Mouse (Mus musculus) adrenal gland, adult 2 months (tissue): Measurements from ENCODE around the gene Spag7. TPM values are rescaled to one million over a fixed set of nuclear protein-coding genes. Genes with fewer than 3 reads are reported as not detected.

Source experiments
- DNase-seq: peaks from one replicate; pipeline ENCODE4 v3.0.0; 2021
- microRNA-seq, 2 experiments: library from miRNA; unstranded; fragments of <30 nt; microRNA quantifications; one replicate each; pipeline ENCODE4 v1.2.0; 2021
- polyA plus RNA-seq: library from polyadenylated mRNA; depleted of rRNA; stranded (reverse); fragments of >200 nt; gene quantifications from 2 replicates; pipeline ENCODE4 v1.2.3, GENCODE M21; 2012; rRNA removed
- total RNA-seq, 2 experiments: library from RNA; stranded (reverse); gene quantifications; 2 replicates each; pipeline ENCODE4 v1.2.3; 2021

The Spag7 gene
- total and polyA plus RNA-seq, 3 experiments = 16.0 to 85.9 (median 83.5) TPM

DNA sequence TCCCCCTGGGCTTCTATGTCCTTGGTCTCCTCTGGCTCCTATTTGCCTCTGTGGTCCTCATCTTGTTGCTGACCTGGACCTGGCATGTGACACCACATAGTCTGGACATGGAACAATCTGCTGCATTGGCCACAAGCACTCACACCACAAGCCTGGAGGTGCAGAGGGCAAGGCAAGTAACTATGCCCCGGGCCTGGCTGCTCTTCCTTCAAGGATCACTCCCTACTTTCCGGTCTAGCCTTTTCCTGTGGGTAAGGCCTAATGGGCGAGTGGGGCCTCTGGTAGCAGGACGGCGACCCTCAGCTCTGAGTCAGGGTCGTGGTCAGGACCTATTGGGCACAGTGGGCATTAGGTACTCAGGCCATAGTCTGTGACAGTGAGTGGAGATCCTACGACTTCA lies 28.0 kb downstream of the Spag7 start:
- no peak for DNase-seq

DNA sequence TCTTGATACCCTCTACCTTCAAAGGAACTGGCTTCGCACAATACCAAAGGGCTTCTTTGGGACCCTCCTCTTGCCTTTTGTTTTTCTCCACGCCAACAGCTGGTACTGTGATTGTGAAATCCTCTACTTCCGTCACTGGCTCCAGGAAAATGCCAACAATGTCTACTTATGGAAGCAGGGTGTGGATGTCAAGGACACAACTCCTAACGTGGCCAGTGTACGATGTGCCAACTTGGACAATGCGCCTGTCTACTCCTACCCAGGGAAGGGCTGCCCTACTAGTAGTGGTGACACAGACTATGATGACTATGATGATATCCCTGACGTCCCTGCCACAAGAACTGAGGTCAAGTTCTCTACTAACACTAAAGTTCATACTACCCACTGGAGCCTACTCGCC lies 29.2 kb downstream of the Spag7 start:
- DNase-seq = peak; percentile 63

DNA sequence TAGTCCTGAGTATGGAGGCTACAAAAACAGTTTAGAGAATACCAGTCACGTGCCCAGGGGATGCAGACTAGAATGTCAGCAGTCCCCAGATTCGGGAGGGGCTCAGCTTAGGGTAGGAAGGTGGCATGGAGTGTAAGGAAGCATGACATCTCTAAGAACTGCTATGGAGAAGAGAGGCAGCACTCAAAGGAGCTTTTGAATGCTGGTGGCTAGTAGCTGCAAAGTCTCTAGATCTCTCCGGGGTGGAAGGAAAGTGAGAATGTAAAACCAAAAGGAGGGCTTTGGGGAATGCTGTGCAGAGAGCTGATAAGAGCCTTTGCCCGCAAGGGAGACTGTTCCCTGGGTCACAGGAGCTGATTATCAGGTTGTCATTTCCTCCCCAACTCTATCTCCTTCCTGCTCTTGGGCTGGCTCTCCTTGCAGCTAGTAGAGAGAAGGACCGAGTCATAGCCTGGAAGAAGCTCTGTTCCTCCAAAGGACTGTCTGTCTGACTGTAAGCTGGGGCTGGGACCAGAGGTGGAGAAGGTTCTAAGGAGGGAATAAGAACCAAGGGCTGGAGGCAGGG lies 30.4 kb downstream of the Spag7 start, which contains the start of gene Gp1ba:
Gp1ba (plus strand) TSS at position 409 of the 565 bp plus-strand sequence.
- DNase-seq = no peak

DNA sequence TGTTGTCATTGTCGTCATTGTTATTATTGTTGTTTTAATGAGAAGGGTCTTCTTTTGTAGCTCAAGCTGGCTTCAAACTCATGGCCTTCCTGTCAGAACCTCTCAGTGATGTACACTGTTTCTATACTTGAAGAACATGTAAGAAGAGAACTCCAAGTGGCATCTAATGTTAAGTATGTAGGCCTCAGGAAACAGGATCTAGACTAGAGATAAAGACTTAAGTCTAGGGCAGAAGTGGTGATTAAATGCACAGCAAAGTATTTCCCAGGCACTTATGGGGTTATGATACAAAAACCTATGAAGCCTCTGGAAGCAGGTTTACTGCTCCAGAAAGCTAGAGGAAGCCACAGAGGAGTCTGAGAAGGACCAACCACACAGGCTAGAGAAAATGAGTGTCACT lies 30.9 kb downstream of the Spag7 start:
- no peak for DNase-seq

DNA sequence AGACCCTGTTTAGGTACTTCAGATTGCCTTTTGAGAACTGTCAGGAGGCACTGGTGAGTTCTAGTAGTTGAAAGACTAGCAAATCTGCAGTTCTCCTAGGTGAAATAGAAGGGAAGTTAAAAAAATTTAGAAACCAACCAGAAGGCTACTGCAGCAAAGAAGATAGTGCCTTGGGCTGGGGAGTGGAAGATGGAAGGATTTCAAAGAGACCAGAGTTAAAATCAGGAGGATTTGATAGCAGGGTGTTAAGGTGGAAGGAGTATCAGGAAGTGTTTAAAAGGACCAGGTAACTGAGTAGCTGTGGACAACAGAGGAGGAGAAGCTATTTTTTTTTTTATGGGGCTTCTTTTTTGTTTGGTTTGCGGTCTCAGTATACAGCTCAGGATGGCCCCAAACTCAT lies 31.5 kb downstream of the Spag7 start:
- no peak for DNase-seq

DNA sequence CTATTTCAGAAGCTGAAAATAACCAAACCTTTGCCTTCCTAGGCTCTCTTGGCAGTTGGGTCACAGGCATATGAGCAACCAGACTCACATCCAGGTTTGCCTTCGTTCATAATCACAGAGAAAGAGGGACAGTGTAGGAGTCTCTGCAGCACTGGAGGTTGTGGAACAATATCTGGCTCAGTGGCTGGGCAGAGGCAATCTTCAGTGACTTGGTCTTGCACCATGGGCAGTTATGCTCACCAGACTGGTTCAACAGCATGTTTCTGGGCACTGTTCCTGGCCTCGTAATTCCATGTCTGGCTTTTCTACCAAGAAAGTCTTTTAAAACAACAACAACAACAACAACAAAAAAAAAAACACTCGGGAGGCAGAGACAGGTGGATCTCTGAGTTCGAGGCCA lies 33.6 kb downstream of the Spag7 start:
- no peak for DNase-seq

DNA sequence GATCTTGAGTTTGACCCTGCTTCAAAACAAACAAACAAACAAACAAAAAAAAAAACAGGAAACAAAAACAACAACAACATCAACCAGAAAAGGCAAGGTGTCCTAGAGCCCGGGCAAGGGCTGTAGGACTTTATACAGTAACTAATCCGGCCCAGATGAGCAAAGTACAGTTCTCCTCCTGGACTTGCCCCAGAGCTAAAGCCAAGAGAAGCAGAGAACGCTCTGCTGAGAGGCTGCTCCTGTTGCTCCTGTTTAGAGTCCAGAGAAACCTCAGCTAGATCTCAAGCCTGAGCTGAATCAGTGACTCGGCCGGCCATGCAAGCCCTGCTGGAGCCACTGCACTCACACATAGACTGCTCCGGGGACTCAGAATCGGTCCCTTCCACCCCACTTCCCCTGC lies 39.1 kb downstream of the Spag7 start:
- DNase-seq = no peak

DNA sequence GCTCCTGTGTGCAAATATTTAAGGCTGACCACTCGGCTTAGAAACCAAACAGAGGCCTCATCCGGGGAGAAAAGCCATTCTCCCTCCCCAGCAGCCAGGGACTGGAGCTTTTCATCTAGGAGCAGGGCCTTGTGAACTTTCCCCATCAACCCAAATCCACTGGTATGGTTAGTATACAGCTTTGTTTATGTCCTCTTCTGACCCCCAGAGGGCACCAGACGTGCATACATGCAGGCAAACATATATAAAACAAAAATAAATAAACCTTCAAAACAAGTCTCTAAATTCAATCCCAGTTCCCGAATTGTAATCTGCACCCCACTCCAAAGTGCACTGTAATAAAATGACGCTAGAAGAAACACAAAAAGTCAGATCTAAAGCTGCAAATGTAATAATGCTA lies 39.7 kb downstream of the Spag7 start:
- no peak for DNase-seq

DNA sequence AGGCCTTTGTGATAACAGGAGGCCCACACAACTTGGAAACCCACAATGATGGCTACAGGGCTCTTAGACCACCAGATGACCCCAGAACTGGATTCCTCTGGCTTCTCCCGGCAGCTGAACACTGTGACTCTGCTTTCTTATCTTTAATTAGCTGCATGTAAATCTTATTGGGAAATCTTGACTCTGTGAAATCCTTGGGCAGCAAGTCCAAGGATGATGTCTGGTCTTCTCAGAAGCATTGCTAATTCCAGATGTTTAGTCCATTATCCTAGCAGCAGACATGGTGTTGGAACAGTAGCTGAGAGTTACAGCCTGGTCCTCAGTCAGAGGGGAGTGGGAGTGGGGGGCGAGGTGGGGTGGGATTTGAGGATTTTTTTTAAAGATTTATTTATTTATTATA lies 40.8 kb downstream of the Spag7 start:
- DNase-seq = no peak

DNA sequence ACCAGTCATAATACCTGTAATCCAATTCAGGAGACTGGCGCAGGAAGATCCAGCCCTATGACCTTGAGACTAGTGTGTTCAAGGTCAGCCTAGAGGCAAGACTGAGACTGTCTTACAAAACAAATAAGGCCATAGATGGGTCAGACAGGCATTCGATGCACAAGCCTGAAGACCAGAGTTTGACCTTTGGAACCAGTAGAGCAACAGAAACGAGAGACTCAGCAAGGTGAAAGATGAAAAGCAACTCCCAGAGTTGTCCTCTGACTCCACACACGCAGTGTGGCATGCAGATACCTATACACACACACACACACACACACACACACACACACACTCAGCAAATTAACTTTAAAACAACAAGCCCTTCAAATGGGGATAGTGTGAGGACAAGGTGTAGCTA lies 42.3 kb downstream of the Spag7 start:
- DNase-seq = no peak

DNA sequence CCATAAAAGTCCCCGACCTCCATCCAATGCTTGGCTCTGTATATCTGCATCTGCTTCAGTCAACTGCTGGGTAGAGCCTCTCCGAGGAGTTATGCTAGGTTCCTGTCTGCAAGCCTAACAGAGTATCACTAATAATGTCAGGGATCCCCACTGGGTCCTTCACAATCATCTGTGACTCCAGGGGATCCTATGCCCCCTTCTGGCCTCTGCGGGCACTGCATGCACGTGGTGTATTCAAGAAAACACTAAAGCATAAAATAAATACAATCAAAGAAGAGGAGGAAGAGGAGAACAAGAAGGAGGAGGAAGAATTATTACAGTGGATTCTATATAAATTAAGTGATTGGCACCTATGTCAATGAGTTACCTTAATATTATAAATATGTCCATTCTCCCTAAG lies 43.7 kb downstream of the Spag7 start:
- DNase-seq = no peak

DNA sequence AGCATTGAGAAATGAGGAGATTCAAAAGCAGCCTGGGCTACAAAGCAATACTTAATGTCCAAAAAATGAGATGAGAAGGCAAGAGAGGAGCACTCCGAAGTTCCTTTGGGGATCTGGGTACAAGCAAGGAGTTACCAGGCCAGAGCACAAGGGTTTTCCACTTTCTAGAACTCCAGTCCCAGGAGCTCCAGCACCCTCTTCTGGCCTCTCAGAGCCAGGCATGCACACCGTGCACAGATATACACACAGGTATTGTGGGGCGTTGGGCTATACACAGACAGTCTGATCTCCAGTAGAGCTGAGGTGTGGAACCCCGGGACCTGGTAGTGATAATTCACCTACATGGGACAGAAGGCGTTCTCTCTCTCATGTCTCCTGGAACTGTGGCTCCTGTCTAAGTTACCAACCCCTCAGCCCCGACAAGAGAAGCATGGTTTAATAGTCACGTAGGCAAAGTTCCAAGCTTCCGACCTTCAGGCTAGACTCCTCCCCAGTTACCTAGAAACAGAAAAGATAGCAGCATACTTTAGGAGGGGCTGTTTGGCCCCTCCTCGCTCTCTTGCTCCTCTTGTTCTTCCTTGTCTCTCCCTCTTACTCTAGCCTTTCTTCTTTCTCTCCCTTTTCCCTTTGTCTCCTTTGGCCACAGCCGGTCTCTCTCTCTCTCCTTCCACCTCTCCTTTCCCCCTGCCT lies 46.0 kb downstream of the Spag7 start:
- peak; percentile 51 for DNase-seq

DNA sequence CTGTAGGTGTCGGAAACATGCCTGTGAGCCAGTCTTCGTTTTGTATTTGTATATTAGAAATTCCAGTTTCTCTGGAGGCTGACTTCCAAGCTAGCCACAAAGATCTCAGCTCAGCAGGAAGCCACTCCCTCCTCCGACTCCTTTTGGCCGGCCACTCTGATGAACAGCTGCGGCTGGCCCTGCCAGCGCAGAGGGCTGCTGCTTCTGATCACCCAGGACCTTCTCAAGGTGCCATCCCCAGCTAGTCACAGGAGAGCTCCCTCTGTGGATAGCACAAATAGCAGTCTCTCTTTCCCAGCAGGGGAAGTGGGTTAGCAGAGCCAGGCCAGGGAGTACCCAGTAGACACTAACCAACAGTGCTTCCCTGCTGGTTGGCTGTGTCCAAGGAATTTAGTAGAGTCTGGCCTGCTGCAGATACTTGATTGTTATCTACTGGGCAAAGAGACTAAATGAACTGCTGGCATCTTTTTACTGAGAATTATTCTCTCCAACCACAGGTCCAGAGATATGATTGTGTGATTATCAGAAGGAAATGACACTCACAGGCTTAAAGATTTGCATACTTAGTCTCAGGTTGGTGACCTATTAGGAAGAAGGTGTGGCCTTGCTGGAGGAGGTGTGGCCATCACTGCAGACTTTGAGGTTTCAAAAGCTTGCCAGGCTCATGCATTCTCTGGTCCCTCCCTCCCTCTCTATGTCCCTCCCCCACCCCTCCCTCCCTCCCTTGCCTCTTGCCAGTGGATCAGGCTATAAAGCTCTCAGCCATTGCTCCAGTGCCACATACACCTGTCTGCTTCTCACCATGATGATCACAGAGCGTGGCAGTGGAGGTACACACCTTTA lies 47.0 kb downstream of the Spag7 start:
- no peak for DNase-seq

DNA sequence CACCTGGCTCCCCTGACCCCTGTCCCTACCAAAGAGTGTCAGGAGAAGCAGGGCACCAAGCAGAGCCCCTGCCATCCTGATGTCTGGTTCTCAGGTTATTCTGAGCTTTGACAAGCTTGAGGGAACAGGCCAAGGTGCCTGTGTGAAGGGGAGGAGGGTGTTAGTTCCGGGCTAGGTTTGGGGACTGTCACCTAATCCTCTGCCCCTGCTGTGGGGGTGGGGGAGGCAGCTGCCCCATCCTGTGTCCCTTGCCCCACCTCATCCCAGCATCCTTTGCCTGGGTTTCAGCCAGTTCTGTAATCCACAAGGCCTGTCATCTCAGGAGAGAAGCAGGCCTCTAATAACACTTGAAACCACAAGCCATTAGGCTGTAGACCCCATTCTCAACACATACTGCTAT lies 50.1 kb downstream of the Spag7 start, which contains the start of gene Chrne:
Chrne (minus strand) TSS at position 116 of the 400 bp plus-strand sequence.
- DNase-seq = no peak

DNA sequence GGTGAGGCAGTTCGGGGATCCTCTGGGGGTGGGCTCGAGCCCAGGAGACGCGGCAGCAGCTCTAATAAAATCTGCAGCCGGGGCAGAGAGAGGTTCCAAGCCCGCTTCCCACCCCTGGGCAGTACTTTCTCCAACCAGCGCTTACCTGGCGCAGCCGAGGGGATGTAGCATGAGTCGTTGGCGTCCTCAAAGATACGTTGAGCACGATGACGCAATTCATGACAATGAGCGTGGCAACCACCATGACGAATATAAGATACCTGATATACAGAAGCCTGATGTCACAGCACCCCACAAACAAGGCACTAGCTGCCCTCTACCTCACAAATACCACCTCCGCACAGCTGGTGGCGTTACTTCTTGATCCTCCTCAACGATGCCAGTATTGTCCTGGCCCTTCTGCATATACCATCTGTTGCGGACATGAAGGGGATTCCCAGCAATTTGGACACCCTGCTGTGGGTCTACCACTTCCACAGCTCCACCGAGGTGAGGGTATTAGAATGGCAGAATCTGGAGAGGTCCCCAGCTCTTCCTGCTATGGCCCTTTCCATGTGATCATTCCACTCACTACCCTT lies 53.6 kb downstream of the Spag7 start, which contains the start of gene 4930544D05Rik:
4930544D05Rik (plus strand) TSS at position 333 of the 578 bp plus-strand sequence.
- DNase-seq = no peak

DNA sequence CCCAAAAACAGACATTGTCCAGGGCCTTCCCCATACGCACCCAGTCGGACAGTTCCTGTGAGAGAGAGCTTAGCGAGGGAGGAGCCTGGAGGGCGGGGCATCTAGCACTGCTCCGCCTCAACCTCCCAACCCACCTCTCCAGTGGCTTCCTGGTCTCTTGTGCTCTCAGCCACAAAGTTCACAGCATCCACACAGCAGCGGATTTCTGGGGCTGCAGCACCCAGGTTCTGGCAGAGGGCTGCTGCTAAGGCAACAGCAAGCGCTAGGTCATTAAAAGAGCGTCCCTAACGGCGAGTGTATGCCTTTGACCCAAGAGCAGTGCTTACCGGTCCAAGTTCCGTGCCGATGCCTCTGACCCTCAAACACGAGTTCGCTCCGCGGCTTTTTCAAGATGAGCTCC lies 54.1 kb downstream of the Spag7 start:
- DNase-seq = peak; percentile 82

Small RNA genes within 50 kb of the gene (microRNA-seq; reads per million reads assigned to microRNA genes)
- 0 reads per million in 2 experiments for gene Mir6925

Other genes with a start within 250 kb of the Spag7 start
- gene Arrb2, start 236.8 kb downstream of the Spag7 start, total RNA-seq = 10 to 100 TPM; 27.2 to 27.7 TPM
- 24.2 and 26.9 TPM in 2 replicates for gene Arrb2, start 236.8 kb downstream of the Spag7 start, polyA plus RNA-seq
- gene Med11, start 217.5 kb downstream of the Spag7 start, total RNA-seq = 10 to 100 TPM; 20.4 to 21.6 TPM
- 8.9 TPM in 2 replicates for gene Med11, start 217.5 kb downstream of the Spag7 start, polyA plus RNA-seq
- 1 to 10 TPM; 1.2 to 1.5 TPM for gene Zmynd15, start 210.0 kb downstream of the Spag7 start, total RNA-seq
- gene Zmynd15, start 210.0 kb downstream of the Spag7 start, polyA plus RNA-seq = 4.6 and 5.3 TPM in 2 replicates
- 10 to 100 TPM in 1 of 2 experiments, 1 to 10 TPM in 1; 9.4 to 14.0 TPM for gene Cxcl16, start 209.4 kb downstream of the Spag7 start, total RNA-seq
- 16.2 and 18.7 TPM in 2 replicates for gene Cxcl16, start 209.4 kb downstream of the Spag7 start, polyA plus RNA-seq
- 1 to 10 TPM in 1 of 2 experiments, under 1 TPM in 1; 0.52 to 1.5 TPM for gene Tm4sf5, start 164.2 kb downstream of the Spag7 start, total RNA-seq
- 0.51 TPM in 1 of 2 replicates, not detected in the other for gene Tm4sf5, start 164.2 kb downstream of the Spag7 start, polyA plus RNA-seq
- under 1 TPM in 1 of 2 experiments, not detected in 1; 0.45 TPM for gene Vmo1, start 154.8 kb downstream of the Spag7 start, total RNA-seq
- gene Vmo1, start 154.8 kb downstream of the Spag7 start, polyA plus RNA-seq = not detected in 2 replicates
- gene Gltpd2, start 150.2 kb downstream of the Spag7 start, total RNA-seq = under 1 TPM in 1 of 2 experiments, not detected in 1; 0.23 TPM
- 0.22 and 0.31 TPM in 2 replicates for gene Gltpd2, start 150.2 kb downstream of the Spag7 start, polyA plus RNA-seq
- 100 to 1,000 TPM; 269 to 295 TPM for gene Psmb6, start 144.0 kb downstream of the Spag7 start, total RNA-seq
- 227 and 268 TPM in 2 replicates for gene Psmb6, start 144.0 kb downstream of the Spag7 start, polyA plus RNA-seq
- gene Gm40193, start 136.5 kb downstream of the Spag7 start, total RNA-seq = not detected
- not detected in 2 replicates for gene Gm40193, start 136.5 kb downstream of the Spag7 start, polyA plus RNA-seq
- 10 to 100 TPM in 1 of 2 experiments, 1 to 10 TPM in 1; 8.0 to 10.9 TPM for gene Pld2, start 129.4 kb downstream of the Spag7 start, total RNA-seq
- gene Pld2, start 129.4 kb downstream of the Spag7 start, polyA plus RNA-seq = 12.8 and 18.4 TPM in 2 replicates
- 10 to 100 TPM; 44.8 to 46.0 TPM for gene Mink1, start 106.5 kb downstream of the Spag7 start, total RNA-seq
- 59.1 and 62.8 TPM in 2 replicates for gene Mink1, start 106.5 kb downstream of the Spag7 start, polyA plus RNA-seq
- not detected for gene 4930544D05Rik, start 53.6 kb downstream of the Spag7 start, total RNA-seq
- gene 4930544D05Rik, start 53.6 kb downstream of the Spag7 start, polyA plus RNA-seq = not detected in 2 replicates
- not detected for gene Chrne, start 50.2 kb downstream of the Spag7 start, total RNA-seq
- gene Chrne, start 50.2 kb downstream of the Spag7 start, polyA plus RNA-seq = 0.30 TPM in 1 of 2 replicates, not detected in the other
- under 1 TPM in 1 of 2 experiments, not detected in 1; 0.12 TPM for gene Gp1ba, start 30.3 kb downstream of the Spag7 start, total RNA-seq
- 0.03 TPM in 1 of 2 replicates, not detected in the other for gene Gp1ba, start 30.3 kb downstream of the Spag7 start, polyA plus RNA-seq
- gene Rnf167, start 22.2 kb downstream of the Spag7 start, total RNA-seq = 100 to 1,000 TPM in 1 of 2 experiments, 10 to 100 TPM in 1; 76.9 to 106 TPM
- 91.4 and 101 TPM in 2 replicates for gene Rnf167, start 22.2 kb downstream of the Spag7 start, polyA plus RNA-seq
- gene Slc25a11, start 21.9 kb downstream of the Spag7 start, total RNA-seq = 100 to 1,000 TPM; 124 to 140 TPM
- gene Slc25a11, start 21.9 kb downstream of the Spag7 start, polyA plus RNA-seq = 118 and 139 TPM in 2 replicates
- 100 to 1,000 TPM; 833 to 893 TPM for gene Pfn1, start 14.8 kb downstream of the Spag7 start, total RNA-seq
- 2,948 and 4,143 TPM in 2 replicates for gene Pfn1, start 14.8 kb downstream of the Spag7 start, polyA plus RNA-seq
- gene Eno3, start 12.2 kb downstream of the Spag7 start, total RNA-seq = 10 to 100 TPM; 18.3 to 67.6 TPM
- gene Eno3, start 12.2 kb downstream of the Spag7 start, polyA plus RNA-seq = 8.0 and 16.9 TPM in 2 replicates
- 10 to 100 TPM; 36.8 to 51.7 TPM for gene Camta2, start 18.7 kb upstream of the Spag7 start, total RNA-seq
- gene Camta2, start 18.7 kb upstream of the Spag7 start, polyA plus RNA-seq = 44.8 and 58.4 TPM in 2 replicates
- gene Inca1, start 30.7 kb upstream of the Spag7 start, total RNA-seq = 10 to 100 TPM in 1 of 2 experiments, 1 to 10 TPM in 1; 8.2 to 15.7 TPM
- 12.9 and 15.8 TPM in 2 replicates for gene Inca1, start 30.7 kb upstream of the Spag7 start, polyA plus RNA-seq
- gene Kif1c, start 31.1 kb upstream of the Spag7 start, total RNA-seq = 100 to 1,000 TPM; 184 to 214 TPM
- gene Kif1c, start 31.1 kb upstream of the Spag7 start, polyA plus RNA-seq = 71.5 and 79.5 TPM in 2 replicates
- 10 to 100 TPM in 1 of 2 experiments, 1 to 10 TPM in 1; 8.0 to 12.6 TPM for gene Zfp3, start 94.8 kb upstream of the Spag7 start, total RNA-seq
- gene Zfp3, start 94.8 kb upstream of the Spag7 start, polyA plus RNA-seq = 1.5 and 2.0 TPM in 2 replicates
- gene Scimp, start 143.2 kb upstream of the Spag7 start, total RNA-seq = 1 to 10 TPM in 1 of 2 experiments, under 1 TPM in 1; 0.81 to 3.5 TPM
- gene Scimp, start 143.2 kb upstream of the Spag7 start, polyA plus RNA-seq = 1.2 and 1.3 TPM in 2 replicates
- 100 to 1,000 TPM; 141 to 170 TPM for gene Rabep1, start 175.4 kb upstream of the Spag7 start, total RNA-seq
- 21.3 and 25.9 TPM in 2 replicates for gene Rabep1, start 175.4 kb upstream of the Spag7 start, polyA plus RNA-seq